Mouse (Mus musculus): Measurements from ENCODE around the gene Ano2.

Ano2 gene

DNA sequence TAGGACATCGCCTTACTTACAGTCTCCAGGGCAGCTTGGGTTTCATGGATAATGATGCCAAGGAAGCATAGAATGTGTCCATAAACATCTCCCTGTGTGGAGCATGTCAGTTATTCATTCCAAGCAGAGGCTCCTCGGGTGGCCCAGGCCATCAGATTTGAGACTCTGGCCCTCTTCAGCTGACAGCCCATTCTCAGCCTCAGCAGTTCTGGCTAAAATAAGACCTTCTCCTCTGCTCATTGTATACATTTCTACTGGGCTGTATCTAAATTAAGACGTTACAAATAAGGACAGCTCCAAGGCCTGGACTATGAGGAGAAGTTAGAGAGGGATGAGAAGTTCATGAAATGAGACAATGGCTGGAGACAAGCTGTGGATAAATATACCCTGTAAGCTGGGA is 204.1 kb downstream of the Ano2 start:
- DNase-seq (ENCODE audit: low spot score in 2 of 2), result no peak

DNA sequence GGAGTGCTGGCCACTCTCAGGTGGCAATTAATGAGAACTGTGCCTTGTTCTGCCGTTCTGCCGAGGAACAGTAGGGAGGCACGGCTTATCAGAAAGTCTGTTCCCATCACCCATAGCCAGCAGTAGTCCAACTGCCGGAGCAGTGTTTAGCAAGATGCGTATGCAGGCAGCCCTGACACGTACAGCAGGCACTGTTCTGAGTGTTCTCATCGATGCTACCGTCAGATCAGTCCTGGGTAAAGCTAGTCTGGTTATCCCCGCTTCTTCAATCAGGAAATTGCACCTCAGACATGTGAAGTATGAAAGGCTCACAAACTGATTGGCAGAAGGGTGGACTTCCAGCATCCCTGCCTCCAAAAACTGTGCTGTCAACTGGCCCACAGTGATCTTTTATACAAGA is 224.2 kb downstream of the Ano2 start:
- DNase-seq (ENCODE audit: low spot score in 2 of 2), result no peak

DNA sequence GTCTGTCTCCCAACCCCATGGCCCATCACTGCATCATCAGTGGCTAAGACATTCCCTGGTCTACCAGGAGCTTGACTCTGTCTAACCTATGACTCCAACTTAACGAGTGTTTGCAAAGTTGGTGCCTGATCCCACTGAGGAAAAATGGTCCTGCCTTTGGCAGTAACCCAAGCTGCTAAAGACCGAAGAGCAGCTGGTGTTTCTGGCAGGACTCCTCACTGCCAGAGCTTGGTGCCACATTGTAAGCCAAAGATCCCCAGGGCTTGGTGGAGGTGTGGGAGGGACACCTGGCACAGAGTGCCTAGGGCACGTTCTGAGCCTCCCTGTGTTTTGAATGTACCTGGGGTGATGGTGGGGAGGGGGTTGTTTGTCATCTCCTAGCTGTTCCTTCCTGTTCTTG is 232.5 kb downstream of the Ano2 start:
- DNase-seq (ENCODE audit: low spot score in 2 of 2), result no peak

DNA sequence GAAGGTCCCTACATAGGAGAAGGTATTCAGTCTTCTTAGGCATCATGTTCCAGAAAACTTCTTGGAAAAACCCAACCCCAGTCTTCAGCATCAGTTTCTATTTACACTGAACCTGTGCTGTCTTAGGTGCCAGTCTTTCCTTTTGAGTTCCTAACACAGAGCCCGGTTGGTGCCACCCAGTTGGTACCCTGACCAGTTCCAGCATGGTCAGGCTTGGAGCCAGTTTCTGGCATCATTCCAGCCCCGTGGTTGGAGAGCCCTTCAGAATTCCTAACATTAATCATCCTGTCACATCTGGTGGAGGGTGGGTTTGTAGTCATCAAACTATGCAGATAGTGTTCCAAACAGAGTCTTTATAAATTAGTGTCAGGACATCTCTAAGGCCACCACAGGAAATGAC is 234.8 kb downstream of the Ano2 start:
- DNase-seq (ENCODE audit: low spot score in 2 of 2), result no peak

DNA sequence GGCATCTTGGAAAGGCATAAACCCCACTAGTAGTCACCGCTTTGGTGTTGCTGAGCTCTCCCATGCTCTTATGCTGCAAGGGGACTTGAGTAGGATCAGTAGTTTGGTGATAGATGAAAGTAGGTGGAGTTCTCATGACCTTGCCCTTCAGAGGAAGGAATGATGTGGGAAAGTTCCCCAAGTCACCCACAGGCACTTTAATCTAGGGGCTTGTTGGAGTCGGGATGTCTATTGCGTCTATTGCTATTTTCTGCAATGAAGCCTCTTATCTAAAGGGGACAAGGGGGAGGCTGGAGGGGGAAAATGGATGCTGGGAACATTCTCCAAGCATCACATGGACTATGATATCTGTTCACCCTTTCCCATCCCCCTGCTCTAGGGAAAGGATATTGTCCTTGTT is 235.6 kb downstream of the Ano2 start:
- DNase-seq (ENCODE audit: low spot score in 2 of 2), result no peak

DNA sequence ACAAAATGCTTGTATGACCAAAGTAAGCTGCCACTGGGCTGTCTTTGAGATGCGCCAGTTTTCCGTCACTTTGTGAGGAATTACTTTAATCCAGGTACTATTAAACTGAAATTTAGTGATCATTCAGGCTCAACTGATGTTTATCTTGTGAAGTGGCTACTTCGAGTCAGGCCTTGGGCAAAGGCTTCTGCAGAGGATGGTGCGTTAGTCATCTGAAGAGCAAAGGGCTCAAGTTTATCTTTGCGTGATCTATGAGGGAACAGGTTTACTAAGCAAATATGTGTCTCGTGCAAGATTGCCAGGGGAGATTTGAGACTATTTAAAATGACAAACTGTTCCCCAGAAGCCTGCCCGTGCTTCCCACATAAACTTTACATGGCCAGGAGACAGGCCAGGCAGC is 241.7 kb downstream of the Ano2 start:
- no peak for DNase-seq (ENCODE audit: low spot score in 2 of 2)

DNA sequence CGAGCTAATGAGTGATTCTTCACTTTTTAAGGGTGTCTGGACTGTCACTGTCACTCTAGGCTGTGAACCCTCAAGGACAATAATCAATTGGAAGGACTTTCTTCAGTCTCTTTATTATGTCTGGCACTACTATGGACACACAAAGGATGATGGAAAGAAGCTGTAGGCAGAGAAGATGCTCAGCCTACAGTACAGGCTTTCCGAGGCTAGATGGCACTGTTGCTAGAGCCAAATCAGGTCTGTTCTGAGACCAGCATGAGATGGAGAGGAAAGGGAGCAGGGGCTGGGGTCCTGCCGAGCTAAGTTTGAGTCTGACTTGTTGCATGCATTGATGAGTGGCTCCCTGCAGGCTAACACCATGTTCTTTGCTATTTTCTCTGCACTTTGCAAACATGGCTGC is 264.7 kb downstream of the Ano2 start:
- DNase-seq (ENCODE audit: low spot score in 2 of 2), result peak; percentile 14 to 15

DNA sequence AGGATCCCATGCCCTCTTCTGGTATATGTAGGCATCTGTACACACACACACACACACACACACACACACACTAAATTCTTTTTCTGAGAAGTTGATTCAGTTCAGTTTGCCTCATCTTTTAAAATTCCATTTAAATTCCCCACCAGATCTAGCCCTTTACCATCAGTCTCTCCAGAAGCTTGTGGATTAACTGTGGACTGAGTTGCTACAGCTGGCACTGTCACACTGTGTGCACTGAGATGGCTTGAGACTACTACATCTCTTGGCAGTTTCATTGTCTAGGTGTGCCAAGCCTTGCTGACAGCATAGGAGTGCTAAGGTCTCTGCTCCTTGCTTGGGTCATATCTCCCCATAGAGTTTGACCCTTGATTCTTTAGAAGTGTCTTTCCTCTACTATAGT is 283.3 kb downstream of the Ano2 start:
- no peak for DNase-seq (ENCODE audit: low spot score in 2 of 2)

DNA sequence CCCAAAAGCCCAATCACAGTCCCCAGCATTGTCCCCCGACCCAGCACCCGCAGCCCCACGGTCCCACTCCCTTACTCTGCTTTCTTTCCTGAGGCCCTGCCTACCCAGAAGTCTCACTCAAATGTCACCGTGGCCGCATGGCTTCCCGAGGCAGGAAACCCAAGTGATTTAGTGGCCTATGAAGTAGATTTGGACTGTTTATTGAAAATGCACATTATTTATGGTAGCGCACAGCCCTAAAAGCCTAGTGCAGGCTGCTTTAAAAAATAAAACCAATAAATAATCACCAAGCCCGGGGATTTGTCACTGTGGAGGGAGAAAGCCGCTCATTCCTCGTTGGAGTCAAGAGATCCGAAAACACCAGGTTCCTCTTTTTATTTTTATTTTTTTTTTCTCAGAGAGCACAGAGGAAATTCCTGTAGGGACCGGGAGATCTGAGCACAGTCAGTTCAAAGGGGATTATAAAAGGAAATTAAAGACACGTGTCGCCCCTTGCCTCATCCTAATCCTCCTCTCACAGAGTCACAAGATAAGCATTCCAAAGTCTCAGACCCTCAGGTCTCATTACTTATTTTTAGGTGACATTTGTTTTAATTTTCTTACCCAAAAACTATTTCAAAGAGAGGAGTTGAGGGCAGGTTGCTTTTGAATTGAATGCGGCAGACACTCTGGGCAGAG is 285.7 kb downstream of the Ano2 start:
- DNase-seq (ENCODE audit: low spot score in 2 of 2), result no peak

DNA sequence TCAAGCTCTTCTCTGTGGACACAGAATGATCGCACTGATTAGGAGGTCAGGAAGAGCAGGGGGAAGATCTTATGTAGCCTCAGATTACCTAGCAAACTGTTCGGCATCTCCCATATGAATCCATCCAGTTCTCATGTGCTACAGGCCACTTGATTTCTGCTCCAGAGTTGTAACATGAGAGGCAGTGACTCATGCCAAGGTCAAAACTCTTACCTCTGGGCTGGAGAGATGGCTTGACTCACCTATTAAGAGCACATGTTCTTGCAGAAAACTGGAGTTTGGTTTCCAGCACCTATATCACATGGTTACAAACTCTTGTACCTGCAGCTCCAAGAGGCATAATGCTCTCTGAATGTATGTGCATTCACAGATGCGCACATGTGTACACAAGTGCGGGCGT is 289.4 kb downstream of the Ano2 start:
- DNase-seq (ENCODE audit: low spot score in 2 of 2), result no peak

DNA sequence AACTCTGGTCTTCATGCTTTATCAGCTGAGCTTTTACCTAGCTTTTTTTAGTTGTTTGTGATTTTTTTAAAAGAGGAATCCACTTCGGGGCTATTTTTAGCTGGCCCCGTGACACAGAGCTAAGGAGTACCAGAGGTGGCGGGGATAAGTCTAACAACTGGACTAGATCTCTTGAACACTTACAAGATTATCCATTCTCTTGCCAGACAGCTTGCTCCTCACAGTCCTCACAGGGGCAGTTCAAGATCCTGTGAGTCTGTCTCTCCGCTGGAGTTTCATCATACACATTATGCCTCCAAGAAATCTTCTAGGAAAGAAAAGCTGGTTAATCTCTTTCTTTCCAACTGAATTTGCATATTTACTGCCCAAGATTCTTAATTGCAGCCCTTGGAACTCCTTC is 293.8 kb downstream of the Ano2 start:
- no peak for DNase-seq (ENCODE audit: low spot score in 2 of 2)

DNA sequence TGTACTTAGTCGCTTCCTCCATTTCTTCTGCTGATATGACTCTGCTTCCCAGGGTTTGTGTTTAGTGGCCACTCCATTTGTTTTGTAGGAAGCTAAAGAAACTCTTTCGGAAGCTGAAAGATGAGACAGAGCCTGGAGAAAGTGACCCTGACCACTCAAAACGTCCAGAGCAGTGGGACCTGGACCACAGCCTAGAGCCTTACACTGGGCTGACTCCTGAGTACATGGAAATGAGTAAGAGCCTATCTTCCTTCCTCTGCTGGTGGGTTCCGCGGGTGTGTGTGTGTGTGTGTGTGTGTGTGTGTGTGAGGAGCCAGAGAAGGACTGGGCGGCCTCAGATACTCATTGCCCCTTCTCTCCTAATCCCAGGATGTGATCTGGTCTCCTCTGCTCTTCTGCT is 302.5 kb downstream of the Ano2 start:
- no peak for DNase-seq (ENCODE audit: low spot score in 2 of 2)

DNA sequence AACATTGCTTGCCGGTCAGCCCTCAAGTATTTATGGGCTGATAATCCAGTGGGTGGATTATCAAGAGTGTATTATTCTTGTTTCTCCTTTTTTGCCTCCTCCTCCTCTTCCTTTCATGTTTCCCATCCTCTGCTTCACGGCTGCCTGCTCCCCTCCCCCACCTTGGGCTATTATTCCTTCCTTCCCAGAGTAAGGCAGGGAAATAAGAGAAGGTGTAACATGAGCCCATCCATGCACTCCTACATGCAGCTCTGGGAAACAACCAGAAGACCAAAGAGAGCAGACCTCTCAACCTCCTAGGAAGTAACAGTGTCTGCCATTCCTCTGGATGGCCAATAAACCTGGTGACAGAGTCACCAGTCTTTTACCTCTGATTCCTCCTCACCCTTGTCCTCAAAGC is 311.6 kb downstream of the Ano2 start:
- DNase-seq (ENCODE audit: low spot score in 2 of 2), result no peak

DNA sequence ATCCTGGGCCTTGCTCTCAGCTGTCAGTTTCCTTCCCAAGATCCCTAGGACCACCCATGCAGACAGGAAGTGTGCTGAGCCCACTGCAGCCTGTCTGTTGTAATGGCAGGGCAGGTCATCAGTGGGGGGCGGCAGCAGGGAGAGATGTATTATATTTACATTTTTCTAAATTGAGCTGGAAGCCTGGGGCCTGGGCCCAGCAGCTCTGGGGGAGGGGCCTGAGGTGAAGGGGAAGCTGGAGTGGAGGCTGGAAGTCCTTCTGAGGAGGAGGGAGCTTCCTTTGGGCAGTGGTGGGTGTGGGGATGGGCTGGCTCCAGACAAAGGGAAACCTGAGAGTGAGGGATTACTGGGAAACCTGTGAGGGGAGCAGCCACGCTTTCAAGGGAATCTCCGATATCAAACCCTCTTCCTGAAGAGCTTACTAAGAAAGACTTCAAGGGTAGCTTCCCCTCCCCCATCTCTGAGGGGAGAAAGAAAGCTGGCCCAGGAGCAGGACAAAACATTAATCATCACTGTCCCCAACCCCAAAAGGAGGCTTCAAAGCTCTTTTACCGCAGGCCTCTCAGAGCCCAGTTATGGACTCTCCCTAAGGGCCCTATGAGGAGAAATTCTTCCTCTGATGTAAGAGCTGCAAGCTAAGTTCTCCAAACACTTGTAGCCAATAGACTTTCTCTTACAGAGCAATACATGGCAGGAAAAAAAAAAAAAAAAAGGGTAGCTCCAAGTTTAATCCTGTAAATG is 313.0 kb downstream of the Ano2 start:
- DNase-seq (ENCODE audit: low spot score in 2 of 2), result no peak

DNA sequence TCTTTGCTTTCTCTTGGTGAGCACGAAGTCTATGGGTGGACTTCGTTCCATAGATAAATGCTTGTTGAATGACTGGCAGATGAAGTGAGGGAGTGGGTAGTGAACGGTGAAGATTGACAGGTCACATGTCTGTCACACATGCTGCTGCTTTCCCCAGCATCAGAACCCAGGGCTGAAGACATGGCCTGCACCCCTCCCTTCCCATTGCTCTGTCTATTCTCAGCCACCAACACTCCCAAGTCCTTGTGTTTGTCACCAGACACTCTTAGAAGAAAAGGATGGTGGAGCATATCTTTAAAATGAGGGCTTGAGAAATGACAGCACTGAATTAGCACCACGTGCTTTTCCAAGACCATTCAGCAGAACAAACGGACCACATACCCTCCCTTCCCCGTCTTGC is 316.4 kb downstream of the Ano2 start:
- no peak for DNase-seq (ENCODE audit: low spot score in 2 of 2)

DNA sequence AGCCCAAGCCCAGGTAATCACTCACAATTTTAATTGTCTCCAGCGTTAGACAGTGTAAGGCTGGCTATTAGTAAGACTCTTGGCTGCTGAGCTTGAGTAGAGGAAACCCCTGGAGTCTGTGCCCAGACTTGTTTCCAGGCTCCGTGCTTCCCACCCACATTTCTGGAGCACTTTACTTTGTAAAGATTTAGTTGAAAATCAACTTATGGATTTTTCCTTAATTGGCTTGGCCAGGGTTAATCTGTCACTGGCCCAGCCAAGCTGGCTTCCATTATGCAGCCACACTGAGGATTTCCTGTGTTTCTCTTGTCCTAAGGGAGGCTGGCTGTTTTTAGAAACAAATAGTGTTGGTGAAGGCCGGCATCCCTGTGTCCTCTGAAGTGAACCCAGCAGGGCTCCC is 318.9 kb downstream of the Ano2 start:
- DNase-seq (ENCODE audit: low spot score in 2 of 2), result no peak

DNA sequence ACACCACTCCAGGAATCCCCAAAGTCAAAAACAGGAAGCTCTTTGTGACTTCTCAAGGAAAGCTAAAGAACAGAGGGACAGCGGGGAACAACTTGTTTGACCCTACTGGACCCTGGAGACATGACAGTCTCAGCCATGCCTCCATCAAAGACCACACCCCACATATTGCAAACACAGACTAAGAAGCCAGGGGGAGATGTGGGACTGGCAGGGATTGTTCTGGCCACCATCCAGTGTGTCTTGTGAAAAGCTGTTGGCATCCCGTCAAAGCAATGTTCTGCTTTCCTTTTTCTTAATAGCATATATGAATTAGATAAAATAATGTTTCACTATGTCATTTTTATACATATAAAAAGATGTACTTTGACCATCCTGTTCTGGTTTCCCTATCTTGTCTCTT is 326.8 kb downstream of the Ano2 start:
- no peak for DNase-seq (ENCODE audit: low spot score in 2 of 2)

DNA sequence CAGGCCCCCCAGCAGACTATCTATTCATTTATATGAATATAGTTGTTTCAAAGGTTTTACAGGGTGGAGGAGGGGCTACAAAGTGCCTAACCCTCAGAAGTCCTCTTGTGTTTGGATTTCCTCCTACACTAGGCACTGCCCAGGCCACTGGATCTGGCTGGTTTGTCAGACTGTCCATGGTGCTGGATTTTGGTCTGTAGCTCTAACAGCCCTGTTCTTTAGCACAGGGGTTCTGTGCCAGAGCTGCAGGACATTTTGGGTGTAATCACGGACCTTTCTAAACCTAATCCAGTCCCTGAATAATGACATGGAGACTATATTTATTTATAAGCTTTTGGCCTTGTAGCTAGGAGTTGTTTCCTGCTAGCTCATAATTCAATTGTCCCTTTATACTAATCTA is 328.2 kb downstream of the Ano2 start:
- DNase-seq (ENCODE audit: low spot score in 2 of 2), result no peak

DNA sequence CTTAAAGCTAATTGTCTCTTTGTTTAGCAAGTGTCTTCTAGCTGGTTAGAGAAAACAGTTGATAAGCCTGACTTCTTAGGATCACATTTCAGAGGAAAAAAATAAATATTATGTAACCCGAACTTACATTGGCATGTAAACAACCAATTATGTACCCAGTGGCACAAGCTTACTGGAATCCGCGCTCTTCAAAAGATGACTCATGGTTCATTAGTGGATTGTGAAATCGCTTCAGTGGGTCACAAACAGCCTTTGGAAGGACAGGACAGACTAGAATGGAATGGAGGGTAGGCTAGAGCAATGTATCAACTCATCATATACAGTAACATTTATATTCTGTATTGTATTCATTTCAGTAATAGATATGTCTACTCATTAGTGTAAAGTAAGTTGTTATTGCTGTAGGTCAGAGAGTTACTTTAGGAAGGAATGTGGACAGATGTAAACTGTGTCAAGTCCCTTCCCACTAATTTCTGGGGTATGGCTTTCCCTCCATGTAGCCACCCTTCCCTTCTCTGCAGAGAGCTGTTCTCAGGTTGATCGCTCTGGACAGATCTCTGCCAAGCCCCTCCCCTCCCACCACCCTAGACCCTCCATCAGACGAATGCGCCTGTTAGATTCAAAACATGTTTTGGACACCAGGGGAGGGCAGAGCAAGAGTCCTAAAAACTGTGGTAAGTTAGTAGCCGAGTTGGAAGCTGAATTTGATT is 343.6 kb downstream of the Ano2 start:
- DNase-seq (ENCODE audit: low spot score in 2 of 2), result no peak

DNA sequence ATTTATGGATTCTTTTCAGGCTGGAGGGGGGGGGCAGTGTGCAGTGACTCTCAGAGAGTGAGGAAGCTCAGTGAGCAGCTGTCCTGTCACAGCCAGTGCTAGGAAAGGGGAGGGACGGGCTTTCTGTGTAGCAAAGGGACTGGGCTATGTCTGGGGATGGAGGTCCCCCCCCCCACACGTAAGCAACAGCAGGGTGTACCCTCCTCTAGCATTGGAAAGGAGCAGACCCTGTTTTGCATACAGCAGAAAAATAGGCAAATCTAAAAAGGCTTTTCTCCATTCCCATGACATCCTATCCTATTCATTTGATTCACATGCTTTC is 344.1 kb downstream of the Ano2 start:
- DNase-seq (ENCODE audit: low spot score in 2 of 2), result no peak

DNA sequence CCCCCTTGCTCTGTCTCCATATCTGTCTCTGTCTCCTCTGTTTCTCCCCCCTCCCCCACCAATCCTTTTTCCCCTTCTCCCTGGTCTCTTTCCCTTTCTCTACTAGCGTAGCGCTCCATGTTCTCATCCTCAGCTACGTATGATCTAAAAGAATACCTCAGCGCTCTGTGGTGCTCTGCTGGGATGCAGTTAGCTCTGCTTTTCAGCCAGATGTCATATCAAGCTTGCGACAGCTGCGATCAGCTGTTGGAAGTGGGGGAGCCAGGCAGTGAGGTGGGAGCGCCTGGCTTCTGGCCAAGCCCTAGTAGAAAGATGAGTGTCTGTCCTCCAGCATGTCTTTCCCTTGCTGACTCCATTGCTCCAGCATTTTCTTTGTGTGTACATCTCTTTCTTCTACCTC is 344.5 kb downstream of the Ano2 start:
- no peak for DNase-seq (ENCODE audit: low spot score in 2 of 2)

DNA sequence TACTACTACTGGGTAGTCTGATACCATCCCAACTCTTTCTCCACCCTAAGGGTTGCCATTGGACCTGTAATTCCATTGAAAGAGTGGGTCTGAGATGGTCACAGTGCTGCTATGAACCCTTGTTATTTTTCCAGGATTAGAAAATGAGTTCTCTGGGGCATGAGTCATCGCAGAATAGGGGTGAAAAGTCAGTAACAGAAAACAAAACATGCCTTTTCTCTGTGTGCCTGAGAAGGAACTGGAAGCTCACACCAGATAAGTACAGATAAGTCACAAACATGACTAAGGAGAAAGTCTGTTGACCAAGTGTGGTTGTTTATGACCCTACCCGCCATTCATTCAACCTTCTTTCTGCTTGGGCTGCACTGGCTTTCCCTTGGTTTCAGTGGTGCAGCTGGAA is 345.4 kb downstream of the Ano2 start:
- DNase-seq (ENCODE audit: low spot score in 2 of 2), result no peak

DNA sequence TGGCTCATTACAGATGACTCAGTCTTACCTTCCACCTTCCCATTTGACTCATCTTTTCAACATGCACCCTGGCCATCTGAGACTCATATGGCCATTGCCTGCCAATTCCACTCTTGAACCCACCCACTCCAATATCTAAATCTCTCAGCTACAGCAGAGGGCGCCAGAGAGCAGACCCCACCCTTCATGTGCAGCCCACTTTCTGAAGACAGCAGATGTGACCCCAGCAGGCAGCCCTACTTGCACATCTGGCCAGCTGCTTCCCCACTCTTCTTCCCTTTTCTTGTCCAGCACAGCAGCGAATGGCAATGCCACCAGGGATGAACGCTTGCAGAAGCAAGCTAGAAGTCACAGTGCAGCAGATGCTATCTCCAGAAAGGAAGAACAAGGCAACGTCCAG is 355.7 kb downstream of the Ano2 start:
- no peak for DNase-seq (ENCODE audit: low spot score in 2 of 2)

Data from frontal cortex, postnatal 25 days (tissue).